8 mouse cellular contexts compared by ENCODE assay signal in the genomic region with DNA sequence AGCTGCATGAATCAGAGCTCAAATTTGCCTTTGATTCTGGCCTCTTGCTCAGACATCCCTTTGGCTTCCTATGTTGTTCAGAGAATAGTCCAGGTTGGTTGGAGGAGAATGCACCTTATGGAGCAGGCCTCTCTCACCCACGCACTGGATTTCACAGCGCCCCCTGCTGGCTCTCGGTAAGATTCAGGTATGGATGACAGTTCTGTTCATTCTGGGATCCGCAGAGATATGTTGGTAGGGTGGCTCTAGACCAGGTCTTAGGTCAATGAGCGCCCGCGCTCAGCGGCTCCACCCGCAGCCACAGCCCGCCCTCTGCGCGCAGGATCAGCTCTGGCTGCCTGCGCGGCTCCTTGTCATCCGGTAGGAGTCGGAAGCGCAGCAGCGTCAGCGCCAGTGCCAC. TPM values are rescaled to one million over a fixed set of nuclear protein-coding genes. Genes with fewer than 3 reads are reported as not detected.
DNase-seq lines count a peak whose midpoint lies in the region; ATAC-seq lines count a peak whose summit lies in the region.

No protein-coding gene starts in this region.

- DNase-seq in urinary bladder, postnatal 14 days (ENCODE audit: low spot score) = peak; percentile 59
- DNase-seq in urinary bladder, postnatal 10 days (ENCODE audit: low spot score) = no peak
- DNase-seq in cerebellum, adult 8-10 months = peak; percentile 51
- DNase-seq in frontal cortex, postnatal 36 days (ENCODE audit: low spot score in 2 of 2) = peak; percentile 27 to 32
- DNase-seq in kidney, adult 18-20 months = peak; percentile 71
- peak; percentile 55 for DNase-seq in neural tube, embryonic 11.5 days (ENCODE audit: low spot score)
- peak; percentile 65 for DNase-seq in thymus, postnatal 14 days

- no peak overlapping the region for H3K27ac ChIP-seq in liver, embryonic 15.5 days (replicated peaks)
- H3K27ac ChIP-seq in neural tube, embryonic 11.5 days (ENCODE audit: low read depth, low read length) = no peak overlapping the region

- no peak for ATAC-seq in liver, embryonic 15.5 days (ENCODE audit: insufficient read depth)
- no peak for ATAC-seq in neural tube, embryonic 11.5 days (ENCODE audit: insufficient read depth, low FRiP score, low TSS enrichment)

- H3K36me3 ChIP-seq in liver, embryonic 15.5 days (replicated peaks) = no peaks in the 10 kb centered on the region
- H3K36me3 ChIP-seq in neural tube, embryonic 11.5 days (ENCODE audit: control insufficient read depth, insufficient read depth, low read length) = no peaks in the 10 kb centered on the region

- no peak overlapping the region for H3K9ac ChIP-seq in liver, embryonic 15.5 days
- H3K9ac ChIP-seq in neural tube, embryonic 11.5 days (ENCODE audit: low read length) = no peak overlapping the region

- peaks cover 2% of the 10 kb centered on the region; the same call in 1 of the 2 replicates for H3K4me1 ChIP-seq in liver, embryonic 15.5 days (replicated peaks)
- H3K4me1 ChIP-seq in neural tube, embryonic 11.5 days (ENCODE audit: control insufficient read depth, insufficient read depth, low read length) = no peaks in the 10 kb centered on the region

- peak overlapping the region; percentile 32; the same call in 1 of the 2 replicates for H3K4me2 ChIP-seq in liver, embryonic 15.5 days
- H3K4me2 ChIP-seq in neural tube, embryonic 11.5 days (ENCODE audit: low read depth) = peak overlapping the region; percentile 31

- 11% methylated on average over 19 of the region's 19 CpGs for WGBS in liver, embryonic 15.5 days (ENCODE audit: insufficient replicate concordance)
- WGBS in neural tube, embryonic 11.5 days = 11% methylated on average over 19 of the region's 19 CpGs

- H3K4me3 ChIP-seq in liver, embryonic 15.5 days (replicated peaks) = no peak overlapping the region
- no peak overlapping the region for H3K4me3 ChIP-seq in neural tube, embryonic 11.5 days (ENCODE audit: low read depth, low read length)

- no peaks in the 10 kb centered on the region for H3K9me3 ChIP-seq in liver, embryonic 15.5 days (replicated peaks)
- no peaks in the 10 kb centered on the region for H3K9me3 ChIP-seq in neural tube, embryonic 11.5 days (ENCODE audit: control insufficient read depth, low read length)

- H3K27me3 ChIP-seq in liver, embryonic 15.5 days = peaks cover 11% of the 10 kb centered on the region; the same call in 1 of the 2 replicates
- H3K27me3 ChIP-seq in neural tube, embryonic 11.5 days (ENCODE audit: control insufficient read depth, insufficient read depth, low read length) = no peaks in the 10 kb centered on the region

RNA-seq across cellular contexts. Expression of gene Cyp4f14, which starts 11.9 kb away (rescaled TPM):
- polyA plus RNA-seq in liver, embryonic 15.5 days (2015; fragmentation: Nextera tagmentation; extraction: Ambion mirVana) = not detected in 2 replicates
- polyA plus RNA-seq in neural tube, embryonic 11.5 days (2014; fragmentation: Nextera tagmentation; extraction: Ambion mirVana) = not detected in 2 replicates

RNA-seq across cellular contexts. Expression of gene Zfp870, which starts 13.8 kb away (rescaled TPM):
- 1.6 TPM in 2 replicates for polyA plus RNA-seq in liver, embryonic 15.5 days (2015; fragmentation: Nextera tagmentation; extraction: Ambion mirVana)
- 9.0 and 9.8 TPM in 2 replicates for polyA plus RNA-seq in neural tube, embryonic 11.5 days (2014; fragmentation: Nextera tagmentation; extraction: Ambion mirVana)

RNA-seq across cellular contexts. Expression of gene Cyp4f13, which starts 42.0 kb away (rescaled TPM):
- 6.7 and 8.2 TPM in 2 replicates for polyA plus RNA-seq in liver, embryonic 15.5 days (2015; fragmentation: Nextera tagmentation; extraction: Ambion mirVana)
- 2.6 and 3.0 TPM in 2 replicates for polyA plus RNA-seq in neural tube, embryonic 11.5 days (2014; fragmentation: Nextera tagmentation; extraction: Ambion mirVana)
